Mouse (Mus musculus) frontal cortex, postnatal 14 days (tissue): ENCODE results near the gene Gm3460.
"Not testable (repeated sequence)": the region's sequence is repeated elsewhere in the genome, so short reads cannot be mapped to it uniquely, and the experiment has no call there.

ENCODE experiments used
- DNase-seq, 2 experiments: peaks; one replicate each; pipeline ENCODE4 v3.0.0; 2022; ENCODE audit warnings: low spot score in 2 of 2

Gm3460 gene

GRCm38 (mm10) chr14:6622318-6622717 is at the start of gene Gm3460:
Gm3460 (minus strand) TSS chr14:6622418.
- DNase-seq: not testable (repeated sequence)

DNA sequence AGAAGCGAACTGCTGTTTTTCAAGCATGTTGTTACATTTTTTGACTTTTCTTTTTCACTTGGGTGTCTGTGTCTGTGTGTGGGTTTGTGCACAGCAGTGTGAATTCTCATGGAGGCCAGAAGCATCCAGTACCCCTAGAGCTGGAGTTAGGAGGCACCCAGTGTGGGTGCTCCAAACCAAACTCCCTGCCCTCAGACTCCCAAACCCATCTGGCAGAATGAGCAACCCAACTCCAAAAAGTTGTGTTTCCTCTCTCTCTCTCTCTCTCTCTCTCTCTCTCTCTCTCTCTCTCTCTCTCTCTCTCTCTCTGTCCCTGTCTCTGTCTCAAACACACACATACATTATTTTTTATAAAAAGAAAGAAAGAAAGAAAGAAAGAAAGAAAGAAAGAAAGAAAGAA is 15.8 kb downstream of the Gm3460 start:
- DNase-seq: peak in 1 of 2 experiments; percentile 3

DNA sequence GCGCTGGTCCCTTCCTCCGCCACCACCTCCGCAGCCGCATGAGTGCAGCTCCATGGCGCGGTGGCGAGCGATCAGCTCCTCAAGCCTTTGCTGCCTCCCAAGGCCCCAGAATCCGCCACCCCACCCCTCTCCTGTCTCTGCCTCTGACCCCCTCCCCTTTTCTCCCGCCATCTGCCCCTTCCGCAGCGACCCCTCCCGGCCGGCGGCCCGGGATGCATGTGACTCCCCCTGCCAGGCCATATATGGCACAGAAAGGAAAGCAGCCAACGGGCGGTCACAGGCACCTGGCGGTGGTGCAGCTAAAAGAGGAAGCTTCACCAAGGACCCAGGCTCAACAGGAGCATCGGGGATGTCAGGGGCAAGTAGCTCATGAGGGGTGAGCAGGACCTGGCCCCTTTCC is 17.2 kb downstream of the Gm3460 start:
- peak in 1 of 2 experiments; percentile 5 for DNase-seq

GRCm38 (mm10) chr14:6604551-6604950 is 17.7 kb downstream of the Gm3460 start:
- peak in 1 of 2 experiments; percentile 2 for DNase-seq

- not testable (repeated sequence) for DNase-seq
Observed at GRCm38 (mm10) chr14:6590513-6590912, 31.7 kb downstream of the Gm3460 start, which contains the start of gene Gm3629. Gm3629 (minus strand) TSS chr14:6590613.
